Mouse (Mus musculus) right cerebral cortex, postnatal 14 days (tissue): ENCODE data around the gene Sema6b.

Experiments
- DNase-seq: peaks from one replicate; pipeline ENCODE4 v3.0.0; 2022

Sema6b gene

DNA sequence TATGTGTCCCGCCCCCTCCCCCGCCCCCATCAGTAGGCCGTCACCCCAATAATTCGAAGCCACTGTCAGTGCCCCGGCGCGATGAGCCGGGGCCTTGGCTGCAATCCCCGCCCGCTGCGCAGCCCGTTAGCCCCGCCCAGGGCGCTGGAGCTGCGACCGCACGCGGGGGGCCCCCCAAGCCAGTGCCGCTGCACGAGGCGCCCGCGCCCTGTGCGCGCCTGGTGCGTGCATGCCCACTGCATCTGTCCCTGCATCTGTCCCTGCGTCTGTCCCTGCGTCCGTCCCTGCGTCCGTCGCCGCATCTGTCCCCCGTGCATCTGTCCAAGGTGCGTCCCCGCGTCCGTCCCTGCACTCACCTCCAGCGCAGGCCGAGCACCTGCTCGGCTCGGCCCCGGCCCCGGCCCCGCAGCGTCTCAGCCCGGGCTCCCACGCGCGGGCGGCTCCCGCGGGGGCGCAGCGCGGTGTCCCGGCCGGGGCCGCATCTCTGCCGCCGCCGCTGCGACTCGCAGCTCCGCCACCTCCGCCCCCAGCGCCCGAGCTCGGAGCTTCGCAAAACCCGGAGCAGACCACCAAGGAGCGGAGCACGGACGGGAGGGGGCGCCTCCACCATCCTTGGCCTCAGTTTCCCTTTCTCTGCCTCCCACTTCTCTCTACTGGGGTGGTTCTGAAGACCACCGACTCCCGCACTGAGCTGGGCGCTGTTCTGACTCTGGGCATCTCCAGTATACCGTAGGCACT lies at the start of gene Sema6b:
Gene Sema6b (minus strand): TSS at position 486 of the 738 bp plus-strand sequence.
- DNase-seq: peak; percentile 86

GRCm38 (mm10) chr17:56185281-56186141 lies 45.4 kb upstream of the Sema6b start:
- no peak for DNase-seq

DNA sequence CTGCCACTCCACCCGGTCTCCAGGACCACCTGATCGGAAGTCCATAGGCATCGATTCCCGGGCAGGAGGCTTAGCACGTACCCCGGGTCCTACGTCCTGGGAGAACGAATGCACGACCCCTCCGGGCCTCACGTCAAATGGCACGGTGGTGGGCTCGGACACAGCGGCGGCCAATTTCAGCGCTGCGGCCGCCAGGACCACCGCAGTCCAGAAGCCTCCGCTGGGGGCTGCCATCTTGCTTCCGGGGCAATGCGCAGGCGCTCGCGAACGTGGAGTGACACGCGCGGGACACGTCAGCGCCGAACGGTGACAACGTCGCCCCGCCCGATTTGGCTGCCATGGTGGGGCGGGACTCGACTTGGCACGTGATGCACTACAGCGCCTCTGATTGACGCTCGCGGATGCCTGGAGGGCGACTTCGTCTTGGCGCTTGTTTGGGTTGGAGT lies 43.5 kb upstream of the Sema6b start, which contains the start of gene Mydgf:
Gene Mydgf (minus strand): TSS at position 263 of the 446 bp plus-strand sequence.
- DNase-seq: peak; percentile 97

DNA sequence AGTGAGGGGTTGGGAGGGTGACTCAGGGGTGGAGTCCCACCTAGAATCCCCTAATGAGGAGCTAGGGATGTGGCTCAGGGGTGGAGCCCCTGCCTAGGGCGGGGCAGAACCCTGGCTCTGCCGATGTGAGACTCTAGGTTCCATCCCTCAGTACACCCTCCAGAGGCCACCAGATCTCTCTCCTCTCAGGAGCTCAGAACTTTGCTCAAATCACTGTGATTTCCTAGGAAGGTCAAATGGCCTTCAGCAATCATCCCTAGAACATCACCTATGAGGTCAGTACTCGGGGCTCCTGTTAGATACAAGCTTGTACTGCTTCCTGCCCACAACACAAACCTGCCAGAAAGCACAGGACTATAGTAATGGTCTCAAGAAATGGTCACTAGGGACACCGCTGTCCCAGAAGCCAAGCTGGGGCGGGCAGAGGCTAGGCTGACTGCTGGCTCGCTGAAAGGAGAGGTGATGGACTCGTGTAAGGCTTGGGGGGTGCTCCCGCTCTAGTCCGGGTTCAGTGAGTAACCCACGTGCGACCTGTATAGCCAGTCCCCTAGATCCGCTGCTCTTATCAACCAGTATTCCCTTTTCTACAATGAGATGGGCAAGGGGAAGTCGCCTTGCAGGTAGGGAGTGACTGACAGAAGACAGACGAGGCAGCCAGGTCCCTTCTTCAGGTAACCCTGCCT lies 43.0 kb upstream of the Sema6b start:
- DNase-seq: no peak

GRCm38 (mm10) chr17:56175416-56175815 lies 35.3 kb upstream of the Sema6b start:
- no peak for DNase-seq

DNA sequence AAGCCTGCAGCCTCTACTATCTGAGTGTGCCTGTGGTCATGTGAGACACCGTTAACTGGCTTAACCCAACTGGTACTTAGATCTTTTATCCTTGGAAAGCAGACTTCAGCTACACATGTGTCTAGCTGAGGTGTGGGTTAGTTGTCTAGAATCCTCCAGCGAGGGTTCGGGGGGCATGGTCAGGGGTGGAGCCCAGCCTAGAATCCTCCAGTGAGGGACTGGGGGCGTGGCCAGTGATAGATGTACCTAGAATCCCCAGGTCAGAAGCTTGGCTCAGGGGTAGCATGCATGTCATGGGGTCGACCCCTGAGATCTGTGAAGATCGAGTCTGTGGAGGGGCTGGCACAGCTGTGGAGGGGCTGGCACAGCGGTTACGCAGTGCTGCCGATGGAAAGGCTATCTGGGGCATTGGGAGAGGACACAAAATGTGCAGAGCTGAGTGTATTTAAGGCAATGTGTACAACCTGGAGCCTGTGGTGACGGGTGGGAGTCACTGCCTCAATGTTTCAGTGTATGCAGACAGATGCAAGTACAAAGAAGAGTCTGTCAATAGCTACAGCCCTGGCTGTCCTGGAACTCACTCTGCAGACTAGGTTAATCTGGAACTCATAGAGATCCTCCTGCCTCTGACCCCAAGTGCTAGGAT lies 33.4 kb upstream of the Sema6b start:
- DNase-seq: peak; percentile 28

GRCm38 (mm10) chr17:56171881-56172280 lies 31.7 kb upstream of the Sema6b start:
- DNase-seq: no peak

DNA sequence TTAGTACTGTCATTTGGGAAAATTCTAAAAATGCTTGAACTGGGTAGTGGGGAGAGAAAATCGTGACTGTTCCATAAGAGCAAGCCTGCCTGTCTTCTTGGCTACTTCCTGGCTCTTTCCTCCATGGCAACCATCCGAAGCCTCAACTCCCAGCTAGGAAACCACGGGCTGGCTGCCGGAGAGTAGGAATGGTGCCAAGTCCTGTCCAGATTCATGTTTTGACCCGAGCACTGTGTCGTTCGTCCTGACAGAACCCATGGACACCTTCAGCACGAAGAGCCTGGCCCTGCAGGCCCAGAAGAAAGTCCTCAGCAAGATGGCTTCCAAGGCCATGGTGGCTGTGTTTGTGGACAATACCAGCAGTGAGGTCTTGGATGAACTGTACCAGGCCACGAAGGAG lies 31.3 kb upstream of the Sema6b start:
- DNase-seq: no peak

DNA sequence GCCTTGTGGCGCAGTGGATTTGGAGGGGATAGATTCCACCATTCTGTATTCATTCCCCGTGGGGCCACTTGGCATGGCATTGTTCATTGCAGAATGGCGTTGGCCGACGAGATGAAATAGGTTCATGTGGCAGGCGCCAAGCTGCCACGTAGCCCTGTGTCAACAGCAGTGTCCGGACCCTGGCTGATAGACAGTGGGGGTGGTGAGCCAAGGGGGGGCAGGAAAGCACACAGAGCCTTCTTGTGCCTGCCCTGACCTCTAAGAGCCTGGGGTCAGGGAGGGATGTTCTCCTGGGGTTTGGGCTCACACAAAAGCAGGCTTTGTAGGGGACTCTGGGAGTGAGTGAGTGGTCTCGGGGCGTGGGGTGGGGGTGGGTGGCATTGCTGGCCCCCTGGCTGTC lies 30.5 kb upstream of the Sema6b start:
- no peak for DNase-seq

DNA sequence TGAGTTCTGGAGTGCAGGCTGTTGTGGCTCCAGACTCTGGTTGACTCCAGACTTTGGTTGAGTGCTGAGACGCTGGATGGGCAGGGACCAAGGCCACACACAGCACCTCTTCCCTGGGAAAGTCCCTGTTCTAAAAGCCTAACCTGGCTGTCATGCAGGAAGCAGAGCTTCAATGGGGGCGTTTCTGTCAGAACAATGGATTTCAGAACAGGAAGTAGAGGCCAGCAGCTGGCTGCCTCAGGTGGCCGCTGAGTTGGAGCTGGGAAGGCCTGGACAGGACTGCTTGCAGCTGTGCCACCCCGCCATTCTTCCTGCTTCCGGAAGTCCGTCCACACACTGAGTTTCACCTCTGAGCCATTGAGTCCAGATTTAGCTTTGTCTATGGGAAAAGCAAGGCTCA lies 29.7 kb upstream of the Sema6b start:
- no peak for DNase-seq

- no peak for DNase-seq
Measured at GRCm38 (mm10) chr17:56165671-56166070, 25.5 kb upstream of the Sema6b start.

DNA sequence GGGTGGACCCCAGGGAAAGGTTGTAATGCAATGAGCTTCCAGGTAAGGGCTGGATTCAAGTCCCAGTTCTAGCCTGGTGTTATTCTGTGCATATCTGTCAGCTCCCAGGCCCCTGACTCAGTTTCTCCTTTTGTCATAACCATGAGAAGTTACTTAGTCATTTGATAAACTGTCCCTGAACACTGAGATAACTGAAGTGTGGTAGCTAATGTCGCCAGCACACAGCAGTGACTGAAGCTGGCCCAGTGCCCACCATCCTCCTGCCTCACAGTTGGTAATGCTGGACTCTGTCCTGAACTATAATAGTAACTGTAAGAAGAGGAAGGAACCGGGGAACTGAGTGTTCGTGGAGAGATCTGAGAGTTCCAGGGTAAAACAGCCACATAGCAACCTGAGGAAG lies 24.4 kb upstream of the Sema6b start:
- DNase-seq: no peak

GRCm38 (mm10) chr17:56163523-56164102 lies 23.5 kb upstream of the Sema6b start:
- no peak for DNase-seq

DNA sequence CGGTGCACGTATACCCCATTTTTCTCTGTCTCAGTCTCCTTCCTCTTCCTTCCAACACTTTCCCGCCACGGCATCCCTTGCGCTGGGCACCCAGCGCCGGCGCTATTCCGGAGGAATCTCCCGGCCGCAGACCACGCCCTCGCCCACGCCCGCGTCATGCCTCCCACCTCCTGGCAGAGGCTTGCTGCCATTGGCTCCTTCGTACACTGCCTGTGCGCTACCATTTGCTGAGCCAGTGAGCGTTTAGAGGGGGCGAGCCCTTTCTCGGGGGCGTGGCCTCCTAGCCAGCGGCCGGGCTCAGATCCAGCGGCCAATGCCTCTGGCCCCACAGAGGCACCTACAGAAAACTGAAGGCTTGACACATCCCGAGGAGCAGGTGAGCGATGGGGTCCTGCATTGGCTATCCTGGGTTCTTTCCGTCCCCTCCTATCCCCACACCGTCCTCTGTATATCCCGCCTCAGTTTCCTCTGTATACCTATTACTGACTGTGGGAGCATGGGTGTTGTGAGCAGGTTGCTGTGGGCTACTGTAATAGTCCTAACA lies 22.2 kb upstream of the Sema6b start, which contains the start of gene Tnfaip8l1:
Gene Tnfaip8l1 (plus strand): TSS at position 247 of the 544 bp plus-strand sequence.
- peak; percentile 94 for DNase-seq

GRCm38 (mm10) chr17:56159729-56160128 lies 19.6 kb upstream of the Sema6b start:
- DNase-seq: peak; percentile 39

DNA sequence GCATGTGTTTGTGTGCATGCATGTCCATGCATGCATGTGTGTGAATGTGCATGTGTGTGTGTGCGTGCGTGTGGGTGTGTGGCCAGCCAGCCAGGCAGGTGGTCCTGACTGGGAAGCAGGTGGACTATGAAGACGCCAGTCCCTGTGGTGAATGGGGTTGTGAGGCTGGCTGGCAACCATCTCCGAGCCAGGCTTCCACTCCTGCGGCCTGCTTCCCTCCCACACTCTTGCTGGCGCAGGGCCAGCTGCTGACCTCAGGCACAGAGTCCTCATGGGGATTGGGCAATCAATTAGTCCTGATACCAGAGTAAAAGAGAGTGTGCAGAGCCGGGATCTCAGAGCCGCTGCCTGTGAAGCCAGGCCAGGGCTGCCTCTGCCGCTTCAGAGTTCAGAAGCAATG lies 13.5 kb upstream of the Sema6b start:
- DNase-seq: peak; percentile 44

DNA sequence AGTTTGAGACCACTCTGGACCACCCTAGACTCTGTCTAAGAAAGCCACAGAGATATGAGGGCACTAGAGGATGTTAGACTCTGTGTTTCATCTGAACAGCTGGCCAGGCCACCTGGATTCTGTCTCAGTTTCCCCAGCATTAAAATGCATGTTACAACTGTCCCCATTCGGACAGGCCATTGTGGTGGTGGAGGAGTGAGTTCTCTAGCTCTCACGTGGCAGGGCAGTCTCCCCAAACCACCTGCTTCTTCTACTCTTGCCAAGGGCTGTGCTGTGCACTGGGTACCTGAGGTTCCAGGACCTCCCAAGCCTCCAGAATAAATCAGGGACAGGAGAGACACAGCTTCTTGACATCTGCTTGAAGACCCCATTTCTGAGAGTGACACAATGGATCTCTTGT lies 9.8 kb upstream of the Sema6b start:
- DNase-seq: no peak

- DNase-seq: no peak
Measured at GRCm38 (mm10) chr17:56148790-56149618, 8.9 kb upstream of the Sema6b start.

DNA sequence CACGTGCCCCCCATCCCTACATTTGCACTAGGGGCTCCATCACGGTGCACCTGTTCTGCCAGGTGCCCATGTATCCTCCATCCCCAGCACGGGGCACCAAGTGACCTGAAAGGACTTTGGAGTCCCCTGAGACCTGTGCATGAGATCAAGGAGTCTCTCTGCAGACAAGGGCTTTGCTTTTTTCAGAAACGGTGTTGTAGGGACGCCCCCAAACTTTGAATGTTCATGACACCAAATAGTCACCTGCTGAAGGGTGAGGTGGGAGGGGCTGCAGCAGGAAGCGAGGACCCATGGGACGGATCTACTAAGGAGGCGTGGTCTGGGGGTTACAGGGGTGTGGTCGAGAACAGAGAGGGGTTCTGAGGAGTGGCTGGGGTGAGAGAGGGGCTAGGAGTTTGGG lies 8.1 kb upstream of the Sema6b start:
- DNase-seq: no peak

GRCm38 (mm10) chr17:56147420-56147819 lies 7.3 kb upstream of the Sema6b start:
- no peak for DNase-seq

GRCm38 (mm10) chr17:56146131-56146530 lies 6.0 kb upstream of the Sema6b start:
- DNase-seq: no peak
